Mouse (Mus musculus): ENCODE results near the gene Cmip. TPM values are rescaled to one million over a fixed set of nuclear protein-coding genes. Genes with fewer than 3 reads are reported as not detected.

The Cmip gene
- total RNA-seq, 2 experiments from 2014 or later: 11.8 to 30.7 TPM

DNA sequence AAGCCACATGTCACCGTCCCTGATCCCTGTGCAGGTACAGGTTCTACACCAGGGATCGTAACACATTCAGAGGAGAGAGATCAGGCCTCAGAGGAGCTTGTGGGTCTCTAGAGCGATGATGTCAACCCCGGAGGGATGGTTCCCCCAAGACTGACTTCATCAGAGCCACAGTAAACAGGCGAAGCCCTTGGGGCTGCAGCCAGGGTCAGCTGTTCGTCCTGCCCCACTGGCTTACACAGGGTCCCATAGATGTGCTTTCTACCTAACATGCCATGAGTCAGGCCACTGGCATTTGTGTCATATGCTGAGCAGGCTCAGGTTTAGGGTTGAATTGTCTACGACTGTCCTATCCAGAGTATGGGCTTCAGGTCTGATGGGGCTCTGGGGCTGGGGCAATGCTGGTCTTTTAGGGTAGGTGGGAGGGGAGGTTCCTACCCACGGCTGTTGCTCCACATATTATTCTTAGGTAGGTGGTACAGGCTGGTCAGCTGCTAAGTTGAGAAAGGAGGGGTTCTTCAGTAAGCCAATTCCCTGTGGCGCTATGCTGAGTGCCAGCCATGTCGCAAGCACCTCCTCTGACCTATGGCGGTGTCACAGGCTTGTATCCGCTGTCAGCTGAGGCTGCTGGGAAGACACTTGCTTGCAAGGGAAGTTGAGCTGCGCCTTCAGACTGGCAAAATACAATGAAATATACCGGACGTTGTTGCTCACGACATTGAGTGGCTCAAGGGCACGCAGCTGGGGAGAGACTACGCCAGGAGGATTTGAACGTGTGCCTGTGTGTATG, 107.7 kb downstream of the Cmip start:
- ATAC-seq (replicated peaks; ENCODE audit: poor library complexity, severe bottlenecking): peak; percentile 76

- no peak for ATAC-seq (replicated peaks; ENCODE audit: poor library complexity, severe bottlenecking)
These were observed 109.6 kb downstream of the Cmip start for GRCm38 (mm10) chr8:117366475-117366874.

DNA sequence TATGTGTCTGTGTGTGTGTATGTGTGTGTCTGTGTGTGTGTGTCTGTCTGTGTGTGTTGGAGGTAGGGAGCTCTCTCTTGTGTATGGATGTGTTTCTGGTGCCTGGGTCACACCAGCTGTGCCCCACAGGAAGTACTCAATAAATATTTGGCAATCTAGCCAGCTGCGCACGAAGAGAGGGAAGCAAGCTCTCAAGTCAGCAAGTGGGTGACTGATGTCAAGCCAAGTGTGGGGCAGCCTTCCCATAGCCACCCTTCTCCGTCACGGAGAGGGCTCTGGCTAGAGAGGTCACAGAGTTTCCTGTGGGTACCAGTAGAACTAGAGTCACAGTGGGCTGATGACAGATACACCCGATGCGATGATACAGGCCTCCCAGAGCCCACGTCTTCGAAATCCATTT, 110.6 kb downstream of the Cmip start:
- peak; percentile 57 for ATAC-seq (replicated peaks; ENCODE audit: poor library complexity, severe bottlenecking)

DNA sequence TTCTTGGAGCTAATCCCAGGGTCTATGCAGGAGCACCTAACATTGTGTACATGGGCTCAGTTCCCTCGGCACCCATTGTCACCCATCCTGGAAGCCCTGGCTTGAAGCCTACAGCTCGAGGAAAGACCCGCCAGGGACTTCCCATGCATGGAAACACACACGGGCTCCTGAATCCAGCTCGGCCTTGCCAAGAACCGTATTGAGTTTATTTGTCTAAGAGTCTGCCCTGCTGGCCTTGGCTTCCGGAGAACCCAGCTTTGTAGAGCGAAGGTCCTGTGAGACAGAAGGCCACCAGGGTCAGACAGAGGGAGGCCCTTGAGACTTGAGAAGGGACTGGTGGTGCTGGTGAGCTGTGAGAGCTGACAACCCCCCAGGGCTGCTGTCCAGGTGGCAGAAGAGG, 111.9 kb downstream of the Cmip start:
- ATAC-seq (replicated peaks; ENCODE audit: poor library complexity, severe bottlenecking): no peak

DNA sequence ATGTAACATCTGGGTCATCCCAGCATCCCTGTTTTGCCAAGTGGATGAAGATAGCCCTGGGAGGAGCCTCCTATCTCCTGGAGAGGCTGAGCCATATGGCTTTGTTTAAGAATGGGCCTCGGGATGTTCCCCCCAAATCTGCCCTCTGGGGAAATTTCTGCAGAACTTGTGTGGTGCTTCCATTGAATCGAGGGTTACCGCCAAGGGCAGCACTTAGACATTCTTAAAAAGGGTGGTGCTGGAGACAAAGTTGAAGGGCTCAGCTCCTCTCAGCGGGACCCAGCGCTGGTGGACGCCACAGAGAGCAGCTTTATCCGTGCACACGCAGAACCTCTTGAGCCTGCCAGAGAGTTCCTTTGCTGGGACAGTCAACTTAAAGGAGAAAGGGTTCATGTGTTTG, 113.1 kb downstream of the Cmip start:
- no peak for ATAC-seq (replicated peaks; ENCODE audit: poor library complexity, severe bottlenecking)

DNA sequence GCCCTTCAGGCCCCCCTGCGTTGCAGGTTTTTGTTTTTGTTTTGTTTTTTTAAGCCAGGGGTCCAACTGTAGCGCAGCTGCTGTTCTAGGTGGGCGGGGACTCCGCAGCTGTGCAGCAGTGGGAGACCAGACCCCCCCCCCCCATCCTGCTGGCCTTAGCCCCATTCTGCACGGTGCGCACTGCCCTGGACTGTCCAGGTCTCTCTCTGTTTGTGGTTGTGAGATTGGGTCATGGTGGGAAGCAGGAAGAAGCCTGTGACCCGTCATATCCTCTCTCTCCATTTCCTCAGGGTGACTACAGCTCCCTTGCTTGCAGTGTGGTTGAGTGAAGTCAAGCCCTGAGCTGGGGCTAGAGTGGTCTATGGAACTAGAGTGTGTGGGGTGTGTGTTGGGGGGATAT, 114.3 kb downstream of the Cmip start:
- ATAC-seq (replicated peaks; ENCODE audit: poor library complexity, severe bottlenecking): peak; percentile 65

DNA sequence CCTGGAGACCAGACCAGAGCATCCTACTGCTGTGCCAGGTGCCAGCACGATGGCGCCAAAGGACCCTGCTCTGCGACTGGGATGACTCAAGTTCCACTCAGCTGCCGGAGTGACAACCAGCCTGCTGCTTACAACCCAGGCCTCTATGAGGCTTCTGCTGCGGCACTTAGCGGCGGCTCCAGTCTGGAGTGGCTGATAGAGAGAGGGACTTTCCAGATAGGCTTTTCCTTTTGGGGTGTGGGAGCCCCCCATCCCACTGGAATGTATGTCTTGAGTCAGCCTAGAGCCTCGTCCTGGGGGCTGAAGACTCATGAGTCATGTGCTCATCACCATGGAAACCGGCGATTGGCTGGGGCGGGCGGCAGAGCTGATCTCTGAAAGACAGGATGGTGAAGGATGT, 115.2 kb downstream of the Cmip start:
- no peak for ATAC-seq (replicated peaks; ENCODE audit: poor library complexity, severe bottlenecking)

GRCm38 (mm10) chr8:117373001-117373428, 116.2 kb downstream of the Cmip start:
- ATAC-seq (replicated peaks; ENCODE audit: poor library complexity, severe bottlenecking): peak; percentile 18; the same call in 1 of the 2 replicates

GRCm38 (mm10) chr8:117374087-117374486, 117.2 kb downstream of the Cmip start:
- ATAC-seq (replicated peaks; ENCODE audit: poor library complexity, severe bottlenecking): no peak

- ATAC-seq (replicated peaks; ENCODE audit: poor library complexity, severe bottlenecking): no peak
These were observed 120.1 kb downstream of the Cmip start for GRCm38 (mm10) chr8:117376997-117377396.

DNA sequence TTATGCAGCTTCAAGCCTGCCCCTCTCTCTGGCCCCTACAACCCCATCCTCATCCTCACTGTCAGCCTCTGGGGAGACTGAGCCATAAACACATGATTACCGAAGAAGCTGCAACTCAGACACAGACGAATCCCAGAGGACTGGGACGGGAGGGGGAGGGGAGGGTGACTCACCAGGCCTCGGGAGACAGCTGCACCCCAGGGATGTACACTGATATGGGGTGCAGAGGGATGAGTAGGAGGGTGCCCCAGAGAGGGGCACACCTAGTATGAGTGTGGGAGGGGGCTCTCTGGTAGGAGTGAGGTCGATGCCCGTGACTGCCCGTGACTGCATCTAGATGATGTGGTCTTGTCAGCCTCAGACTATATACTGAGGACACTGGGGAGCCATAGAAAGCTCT, 121.8 kb downstream of the Cmip start:
- no peak for ATAC-seq (replicated peaks; ENCODE audit: poor library complexity, severe bottlenecking)

GRCm38 (mm10) chr8:117379131-117379530, 122.3 kb downstream of the Cmip start:
- peak; percentile 39; the same call in 1 of the 2 replicates for ATAC-seq (replicated peaks; ENCODE audit: poor library complexity, severe bottlenecking)

DNA sequence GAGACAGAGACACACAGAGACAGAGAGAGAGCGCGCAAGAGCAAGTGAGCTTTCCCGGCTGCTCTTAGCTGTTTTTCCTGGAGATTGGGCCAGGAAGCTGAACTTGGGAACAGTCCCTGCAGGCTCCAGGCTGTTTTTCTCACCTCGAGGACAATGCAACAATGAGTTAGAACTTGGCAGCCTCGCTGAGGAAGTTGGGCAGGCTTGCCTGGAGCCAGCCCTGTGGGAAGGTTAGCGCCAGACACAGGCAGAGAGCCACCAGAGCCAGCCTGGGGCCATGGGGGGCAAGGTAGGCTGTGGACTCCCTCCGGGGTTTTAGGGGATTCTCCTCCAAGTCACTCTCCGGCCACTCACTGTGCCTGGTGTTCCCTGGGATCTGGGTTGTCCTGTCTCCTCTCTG, 123.9 kb downstream of the Cmip start:
- no peak for ATAC-seq (replicated peaks; ENCODE audit: poor library complexity, severe bottlenecking)

DNA sequence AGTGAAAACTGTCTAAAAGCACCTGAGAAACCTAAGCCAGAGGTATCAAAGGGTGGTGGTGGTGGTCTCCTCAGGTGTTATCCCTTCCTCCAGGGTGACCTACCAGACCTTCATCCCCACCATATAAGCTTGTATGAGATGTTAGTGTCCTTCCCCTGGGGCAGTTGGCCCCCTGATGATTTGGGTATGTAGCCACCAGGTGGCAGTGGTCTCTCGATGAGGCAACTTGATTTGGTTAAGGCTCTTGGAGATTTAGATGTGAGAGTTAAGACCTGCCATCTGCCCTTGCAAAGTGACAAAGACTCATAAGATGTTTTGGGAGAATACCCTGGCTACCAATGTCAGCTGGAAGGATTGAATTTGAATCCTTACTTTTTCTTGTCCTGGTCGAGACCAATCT, 129.3 kb downstream of the Cmip start:
- ATAC-seq (replicated peaks; ENCODE audit: poor library complexity, severe bottlenecking): peak; percentile 48; the same call in 1 of the 2 replicates

DNA sequence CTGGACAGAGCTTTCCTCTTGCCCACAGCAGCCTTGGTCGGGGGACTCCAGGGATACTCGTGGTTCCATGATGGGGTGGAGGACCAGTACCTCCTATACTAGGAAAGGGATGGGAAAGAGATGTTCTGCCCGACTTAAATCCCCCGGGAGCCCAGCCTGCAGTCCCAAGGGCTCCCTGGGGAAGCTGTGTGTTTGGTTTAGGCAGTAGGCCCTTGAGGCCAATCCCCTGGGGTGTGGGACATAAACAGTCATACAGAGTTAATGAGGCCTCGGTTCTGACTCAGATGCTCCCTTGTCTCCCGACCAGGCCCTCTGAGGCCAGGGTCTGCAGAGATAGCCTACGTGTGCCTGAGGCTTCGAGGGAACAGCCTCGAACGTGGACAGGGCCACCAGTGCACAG, 130.8 kb downstream of the Cmip start:
- ATAC-seq (replicated peaks; ENCODE audit: poor library complexity, severe bottlenecking): no peak

DNA sequence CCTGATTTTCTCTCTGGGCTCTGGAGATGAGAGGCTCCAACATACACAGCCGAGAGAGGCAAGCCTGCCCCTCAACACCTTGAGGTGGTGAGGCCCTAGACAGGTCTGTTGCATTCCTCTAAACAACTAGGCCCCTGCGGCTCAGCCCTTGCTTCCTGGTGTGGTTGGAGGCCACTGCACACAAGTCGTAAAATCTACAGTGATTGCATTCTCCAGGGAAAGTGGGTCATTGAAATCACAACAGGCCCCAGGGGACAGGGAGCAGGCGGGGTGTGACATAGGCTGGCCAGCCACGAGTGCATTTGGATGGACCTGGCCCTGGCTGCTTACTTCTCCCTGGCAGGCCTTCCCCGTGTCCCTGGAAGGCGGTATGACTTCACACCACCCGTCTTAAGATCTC, 131.5 kb downstream of the Cmip start:
- ATAC-seq (replicated peaks; ENCODE audit: poor library complexity, severe bottlenecking): no peak

DNA sequence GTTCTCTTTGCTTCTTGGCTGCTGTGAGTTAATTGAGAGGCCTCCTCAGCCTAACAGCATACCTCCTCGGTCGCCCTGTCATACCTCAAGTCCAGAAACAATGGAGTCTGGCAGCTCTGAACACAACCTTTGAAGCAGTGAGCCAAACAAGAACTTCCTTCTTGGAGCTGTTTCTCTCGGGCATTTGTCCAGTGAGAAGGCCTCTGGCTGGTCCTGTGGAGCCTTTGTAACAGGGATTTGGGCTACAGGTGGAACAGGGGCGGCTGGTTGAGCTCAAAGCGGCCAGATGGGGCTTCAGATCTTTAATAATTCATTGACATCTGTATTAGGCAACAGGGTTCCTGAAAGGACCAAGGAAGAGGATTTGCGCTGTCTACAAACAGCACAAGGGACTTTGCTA, 137.0 kb downstream of the Cmip start:
- no peak for ATAC-seq (replicated peaks; ENCODE audit: poor library complexity, severe bottlenecking)

DNA sequence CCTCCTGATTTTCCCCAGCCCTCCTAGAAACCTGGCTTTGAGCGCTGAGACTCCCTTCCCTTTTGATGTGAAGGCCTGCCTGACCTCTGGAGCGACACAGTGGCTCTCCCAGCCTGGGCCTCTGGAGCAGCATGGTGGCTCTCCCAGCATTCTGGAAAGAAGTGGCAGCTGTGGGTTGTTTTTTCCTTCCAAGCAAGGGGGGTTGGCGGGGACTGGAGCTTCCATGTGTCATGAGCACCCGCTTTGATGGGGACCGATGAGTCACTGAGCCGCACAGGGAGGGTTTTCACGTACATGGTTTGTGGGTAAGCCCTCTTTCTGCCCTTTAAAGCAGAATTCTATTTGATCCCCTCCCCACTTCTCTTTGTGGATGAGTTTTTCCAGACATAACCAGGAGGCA, 138.2 kb downstream of the Cmip start:
- no peak for ATAC-seq (replicated peaks; ENCODE audit: poor library complexity, severe bottlenecking)

- ATAC-seq (replicated peaks; ENCODE audit: poor library complexity, severe bottlenecking): no peak
These were observed 140.0 kb downstream of the Cmip start for GRCm38 (mm10) chr8:117396884-117397283.

GRCm38 (mm10) chr8:117397751-117398150, 140.9 kb downstream of the Cmip start:
- no peak for ATAC-seq (replicated peaks; ENCODE audit: poor library complexity, severe bottlenecking)

GRCm38 (mm10) chr8:117399229-117399628, 142.4 kb downstream of the Cmip start:
- no peak for ATAC-seq (replicated peaks; ENCODE audit: poor library complexity, severe bottlenecking)

DNA sequence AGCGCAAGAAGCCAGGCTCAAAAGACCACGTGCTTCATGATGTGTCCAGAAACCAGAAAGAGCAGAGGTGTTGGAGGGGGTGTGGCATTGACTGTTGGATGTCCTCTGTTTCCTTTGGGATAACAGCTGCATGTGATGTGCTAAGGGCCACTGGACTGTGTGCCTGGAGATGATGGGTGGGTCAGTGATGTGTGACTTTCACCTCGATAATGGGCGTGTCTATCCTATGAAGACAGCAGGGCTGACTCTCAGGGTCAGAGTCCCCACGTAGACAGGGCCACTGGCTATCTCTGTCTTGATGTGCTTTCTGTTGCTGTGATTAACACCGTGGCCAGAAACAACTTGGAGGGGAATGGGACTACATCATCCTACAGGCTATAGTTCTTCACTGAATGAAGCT, 144.0 kb downstream of the Cmip start:
- ATAC-seq (replicated peaks; ENCODE audit: poor library complexity, severe bottlenecking): no peak

Measured in granulocyte monocyte progenitor cell, adult 5-6 weeks (primary cell).